Mouse (Mus musculus): ENCODE measurements around the gene Zc3h12b. TPM values are rescaled to one million over a fixed set of nuclear protein-coding genes. Genes with fewer than 3 reads are reported as not detected.

Zc3h12b gene
- total and polyA plus RNA-seq, 3 experiments: 0.51 to 1.2 (median 0.73) TPM

DNA sequence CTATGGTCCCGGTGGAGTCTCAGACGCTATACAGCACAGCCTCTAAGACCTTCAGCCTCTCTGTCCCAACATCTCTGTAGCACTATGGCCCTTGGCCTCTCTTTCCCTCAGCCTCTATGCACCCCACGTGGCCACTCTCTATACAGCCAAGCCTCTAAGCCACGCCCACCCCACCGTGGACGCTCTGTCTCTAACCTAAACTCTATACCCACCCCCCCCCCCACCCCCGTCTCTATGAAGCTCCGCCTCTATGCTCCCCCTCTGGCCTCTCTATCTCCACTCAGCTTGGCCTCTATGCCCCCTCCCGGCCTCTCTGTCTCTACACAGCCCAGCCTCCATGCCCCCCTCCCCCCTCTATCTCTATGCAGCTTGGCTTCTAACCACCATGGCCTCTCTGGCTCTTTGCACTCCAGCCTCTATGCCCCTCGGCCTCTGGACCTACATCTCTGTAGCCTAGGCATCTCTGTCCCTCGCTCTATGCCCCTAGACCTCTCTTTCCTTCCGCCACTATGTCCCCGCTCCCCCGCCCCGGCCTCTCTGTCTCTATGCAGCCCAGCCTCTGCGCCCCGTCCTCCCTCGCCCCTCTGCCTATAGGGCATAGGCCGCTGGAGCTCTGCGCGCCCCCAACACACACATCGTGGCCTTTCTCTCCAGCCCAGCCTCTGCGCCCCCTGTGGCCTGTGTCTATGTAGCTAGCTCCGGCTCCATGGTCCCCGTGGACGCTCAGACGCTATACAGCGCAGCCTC, 256.5 kb downstream of the Zc3h12b start:
- DNase-seq: peak; percentile 22 to 33
- no peak overlapping the region for H3K27ac ChIP-seq
- TF ChIP-seq CTCF (IDR thresholded peaks at IDR 0.05) (peak; percentile 35; the same call in 1 of the 2 replicates), POLR2A (IDR thresholded peaks at IDR 0.05; ENCODE audit: insufficient read depth, low read depth, low read length) (no peak), EP300 (IDR thresholded peaks at IDR 0.05; ENCODE audit: insufficient read depth, low read depth, low read length) (no peak)
- intact Hi-C loops (cut with DNase I): no loop called here
- no peaks in the 10 kb centered on the region for H3K36me3 ChIP-seq (ENCODE audit: control insufficient read depth, insufficient read depth, low read length)
- peak overlapping the region; percentile 74 for H3K9ac ChIP-seq (ENCODE audit: low read depth, low read length)
- no peaks in the 10 kb centered on the region for H3K27me3 ChIP-seq (ENCODE audit: control insufficient read depth, insufficient read depth, low read length)
- WGBS: 23% methylated on average over 28 of the region's 28 CpGs
- no peaks in the 10 kb centered on the region for H3K4me1 ChIP-seq (ENCODE audit: control insufficient read depth, insufficient read depth, low read length)
- H3K4me3 ChIP-seq: peak overlapping the region; percentile 20; the same call in 1 of the 2 replicates
- no peaks in the 10 kb centered on the region for H3K79me2 ChIP-seq (replicated peaks; ENCODE audit: control insufficient read depth, insufficient read depth, low read length)

DNA sequence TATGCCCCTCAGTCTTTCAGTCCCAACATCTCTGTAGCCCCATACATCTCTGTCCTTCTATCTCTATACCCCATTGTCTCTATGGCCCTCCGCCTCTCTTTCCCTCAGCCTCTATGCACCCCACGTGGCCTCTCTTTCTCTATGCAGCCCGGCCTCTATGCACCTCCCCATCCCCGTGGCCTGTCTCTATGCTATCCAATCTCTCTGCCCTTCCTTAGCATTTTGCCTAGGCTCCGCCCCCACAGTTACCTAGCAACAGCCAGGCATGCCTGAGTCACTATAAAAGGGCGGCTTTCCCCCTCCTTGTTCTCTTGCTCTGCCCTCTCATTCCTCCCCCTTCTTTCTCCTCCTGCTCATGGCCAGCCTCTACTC, 257.1 kb downstream of the Zc3h12b start:
- H3K27me3 ChIP-seq (ENCODE audit: control insufficient read depth, insufficient read depth, low read length): no peaks in the 10 kb centered on the region
- TF ChIP-seq POLR2A (IDR thresholded peaks at IDR 0.05; ENCODE audit: insufficient read depth, low read depth, low read length) (no peak), CTCF (IDR thresholded peaks at IDR 0.05) (no peak), EP300 (IDR thresholded peaks at IDR 0.05; ENCODE audit: insufficient read depth, low read depth, low read length) (no peak)
- peak overlapping the region; percentile 20; the same call in 1 of the 2 replicates for H3K4me3 ChIP-seq
- no peaks in the 10 kb centered on the region for H3K4me1 ChIP-seq (ENCODE audit: control insufficient read depth, insufficient read depth, low read length)
- H3K79me2 ChIP-seq (replicated peaks; ENCODE audit: control insufficient read depth, insufficient read depth, low read length): no peaks in the 10 kb centered on the region
- peak overlapping the region; percentile 74 for H3K9ac ChIP-seq (ENCODE audit: low read depth, low read length)
- 14% methylated on average over 6 of the region's 6 CpGs for WGBS
- intact Hi-C loops (cut with DNase I): no loop called here
- no peaks in the 10 kb centered on the region for H3K36me3 ChIP-seq (ENCODE audit: control insufficient read depth, insufficient read depth, low read length)
- no peak overlapping the region for H3K27ac ChIP-seq
- DNase-seq: peak; percentile 55 to 74

DNA sequence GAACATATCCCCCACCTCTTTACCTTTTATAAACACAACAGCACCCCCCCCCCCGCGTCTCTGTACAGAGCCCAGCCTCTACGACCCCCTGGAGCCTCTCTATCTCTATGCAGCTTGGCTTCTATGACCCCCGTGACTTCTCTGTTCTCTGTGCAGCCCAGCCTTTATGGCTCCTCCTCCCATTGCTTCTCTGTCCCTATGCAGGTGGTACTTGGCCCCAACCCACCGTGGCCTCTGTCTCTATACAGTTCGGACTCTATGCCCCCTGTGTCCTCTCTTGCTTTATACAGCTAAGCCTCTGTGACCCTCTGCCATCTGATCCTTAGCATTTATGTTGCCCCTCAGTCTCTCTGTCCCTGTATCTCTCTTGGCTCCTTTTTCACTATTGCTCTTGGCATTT, 257.6 kb downstream of the Zc3h12b start:
- TF ChIP-seq POLR2A (IDR thresholded peaks at IDR 0.05; ENCODE audit: insufficient read depth, low read depth, low read length): no peak
- no peak for TF ChIP-seq EP300 (IDR thresholded peaks at IDR 0.05; ENCODE audit: insufficient read depth, low read depth, low read length)
- TF ChIP-seq CTCF (IDR thresholded peaks at IDR 0.05): no peak
- Histone ChIP-seq H3K27me3 (ENCODE audit: control insufficient read depth, insufficient read depth, low read length) (no peaks in the 10 kb centered on the region), H3K79me2 (replicated peaks; ENCODE audit: control insufficient read depth, insufficient read depth, low read length) (no peaks in the 10 kb centered on the region), H3K4me1 (ENCODE audit: control insufficient read depth, insufficient read depth, low read length) (no peaks in the 10 kb centered on the region), H3K27ac (no peak overlapping the region), H3K36me3 (ENCODE audit: control insufficient read depth, insufficient read depth, low read length) (no peaks in the 10 kb centered on the region), H3K4me3 (no peak overlapping the region), H3K9ac (ENCODE audit: low read depth, low read length) (no peak overlapping the region)
- 52% methylated on average over 6 of the region's 6 CpGs for WGBS
- intact Hi-C loops (cut with DNase I): no loop called here
- DNase-seq: no peak

DNA sequence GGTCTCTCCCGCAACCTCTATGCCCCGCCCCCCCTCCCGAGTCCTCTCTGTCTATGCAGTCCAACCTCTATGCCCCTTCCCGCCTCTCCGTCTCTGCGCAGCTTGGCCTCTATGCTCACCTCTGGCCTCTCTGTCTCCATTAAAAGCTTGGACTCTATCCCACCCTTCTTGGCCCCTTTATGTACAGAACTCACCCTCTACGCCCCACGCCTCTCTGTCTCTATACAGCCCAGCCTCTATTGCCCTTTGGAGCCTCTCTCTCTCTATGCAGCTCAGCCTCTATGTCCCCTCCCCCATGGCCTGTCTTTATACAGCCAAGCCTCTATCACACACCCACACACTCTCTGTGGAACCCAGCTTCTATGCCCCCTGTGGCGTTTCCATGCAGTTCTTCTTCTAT, 258.5 kb downstream of the Zc3h12b start:
- no peak for DNase-seq
- 85% methylated on average over 9 of the region's 9 CpGs for WGBS
- TF ChIP-seq POLR2A (IDR thresholded peaks at IDR 0.05; ENCODE audit: insufficient read depth, low read depth, low read length): no peak
- no peak for TF ChIP-seq CTCF (IDR thresholded peaks at IDR 0.05)
- TF ChIP-seq EP300 (IDR thresholded peaks at IDR 0.05; ENCODE audit: insufficient read depth, low read depth, low read length): no peak
- Histone ChIP-seq H3K4me3 (no peak overlapping the region), H3K79me2 (replicated peaks; ENCODE audit: control insufficient read depth, insufficient read depth, low read length) (no peaks in the 10 kb centered on the region), H3K27me3 (ENCODE audit: control insufficient read depth, insufficient read depth, low read length) (no peaks in the 10 kb centered on the region), H3K4me1 (ENCODE audit: control insufficient read depth, insufficient read depth, low read length) (no peaks in the 10 kb centered on the region), H3K9ac (ENCODE audit: low read depth, low read length) (no peak overlapping the region), H3K27ac (no peak overlapping the region), H3K36me3 (ENCODE audit: control insufficient read depth, insufficient read depth, low read length) (no peaks in the 10 kb centered on the region)
- intact Hi-C loops (cut with DNase I): no loop called here

Other genes starting within 250 kb of the Zc3h12b start
- gene Asb12, start 153.7 kb upstream of the Zc3h12b start, total RNA-seq (2021): 10 to 100 TPM; 10.1 to 12.7 TPM
- 15.7 and 23.0 TPM in 2 replicates for gene Asb12, start 153.7 kb upstream of the Zc3h12b start, polyA plus RNA-seq (2012; rRNA removed)
- not detected for gene Pfn5, start 153.6 kb upstream of the Zc3h12b start, total RNA-seq (2021)
- gene Pfn5, start 153.6 kb upstream of the Zc3h12b start, polyA plus RNA-seq (2012; rRNA removed): not detected in 2 replicates
- gene Zc4h2, start 53.2 kb upstream of the Zc3h12b start, total RNA-seq (2021): 1 to 10 TPM; 1.0 to 1.3 TPM
- gene Zc4h2, start 53.2 kb upstream of the Zc3h12b start, polyA plus RNA-seq (2012; rRNA removed): 0.82 and 2.2 TPM in 2 replicates
- 10 to 100 TPM; 34.5 to 40.3 TPM for gene Las1l, start 245.3 kb downstream of the Zc3h12b start, total RNA-seq (2021)
- gene Las1l, start 245.3 kb downstream of the Zc3h12b start, polyA plus RNA-seq (2012; rRNA removed): 19.1 and 27.9 TPM in 2 replicates